Mouse (Mus musculus): ENCODE results near the gene Gorab. TPM values are rescaled to one million over a fixed set of nuclear protein-coding genes. Genes with fewer than 3 reads are reported as not detected.
A peak's percentile ranks its signal among the peaks of the same experiment; 100 is the strongest.

Gorab gene
- polyA plus RNA-seq, 1 experiment from 2014 or later: 24.4 TPM

DNA sequence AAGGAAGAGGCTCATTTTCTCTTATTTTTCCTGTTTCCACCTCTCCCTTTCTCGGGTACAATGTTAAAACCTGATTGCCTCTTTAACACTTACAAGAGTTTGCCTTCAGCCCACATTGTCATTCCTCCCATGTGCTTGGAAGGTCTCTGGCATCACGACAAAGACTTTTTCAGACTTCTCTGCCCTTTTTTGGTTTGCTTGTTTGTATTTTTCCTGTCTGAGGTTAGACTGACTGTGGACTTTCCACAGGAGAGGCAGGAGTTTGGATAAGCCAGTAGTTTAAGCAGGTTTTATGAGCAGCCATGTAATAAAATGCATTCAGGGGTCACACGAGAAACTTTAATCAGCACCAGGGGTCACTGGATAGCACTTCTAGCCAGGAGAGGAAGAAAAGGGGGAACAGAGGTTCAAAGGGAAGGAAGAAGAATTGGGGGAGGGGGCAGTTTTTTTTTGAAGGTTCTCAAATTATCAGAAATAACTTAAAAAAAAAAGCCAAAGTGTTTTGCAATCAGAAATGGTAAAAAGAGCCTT lies 47.8 kb downstream of the Gorab start:
- no peak for ATAC-seq
- H3K4me1 ChIP-seq (replicated peaks): no peaks in the 10 kb centered on the region
- no peak overlapping the region for H3K4me2 ChIP-seq (replicated peaks)
- H3K27ac ChIP-seq: no peak overlapping the region
- H3K4me3 ChIP-seq (replicated peaks): no peak overlapping the region
- no peaks in the 10 kb centered on the region for H3K27me3 ChIP-seq
- no peaks in the 10 kb centered on the region for H3K36me3 ChIP-seq
- no peaks in the 10 kb centered on the region for H3K9me3 ChIP-seq
- WGBS: 43% methylated on average over 3 of the region's 3 CpGs
- no peak overlapping the region for H3K9ac ChIP-seq (replicated peaks)

DNA sequence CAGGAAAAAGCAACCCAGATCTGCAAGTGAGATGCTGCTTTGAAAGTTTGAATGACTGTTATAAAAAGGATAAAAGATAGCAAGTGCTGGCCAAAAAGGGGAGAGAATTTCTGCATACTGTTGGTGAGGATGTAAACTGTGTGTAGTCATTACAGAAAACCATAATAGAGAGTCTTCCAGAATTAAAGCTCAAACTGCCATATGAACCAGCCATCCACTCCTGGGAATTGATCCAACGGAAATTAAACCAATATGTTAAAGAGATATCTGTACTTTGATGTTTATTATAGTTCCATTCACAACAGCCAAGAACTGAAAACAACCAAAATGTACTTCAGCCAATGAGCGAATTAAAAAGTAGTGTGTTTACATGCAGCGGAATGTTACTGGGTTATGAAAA lies 52.5 kb downstream of the Gorab start:
- no peak for ATAC-seq

DNA sequence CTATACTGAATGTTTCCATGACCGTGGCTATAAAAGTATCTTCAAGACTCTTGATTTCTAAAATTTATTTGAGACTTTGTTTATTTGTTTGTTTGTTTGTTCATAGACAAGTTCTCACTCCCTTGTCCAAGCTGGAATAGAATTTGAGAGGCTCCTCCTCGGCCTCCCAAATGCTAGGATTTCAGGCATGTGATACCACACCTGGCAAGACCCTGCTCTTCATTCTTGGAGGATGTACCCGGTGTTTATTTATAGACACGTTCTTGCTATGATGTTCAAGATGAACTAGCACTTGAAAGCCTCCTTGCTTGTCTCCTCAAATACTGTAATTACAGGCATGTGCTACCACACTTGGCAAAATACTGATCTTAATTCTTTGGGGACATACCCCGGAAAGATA lies 57.9 kb downstream of the Gorab start:
- Histone ChIP-seq H3K36me3 (no peaks in the 10 kb centered on the region), H3K9ac (replicated peaks) (no peak overlapping the region), H3K27me3 (no peaks in the 10 kb centered on the region), H3K4me3 (replicated peaks) (no peak overlapping the region), H3K27ac (no peak overlapping the region), H3K9me3 (no peaks in the 10 kb centered on the region), H3K4me2 (replicated peaks) (no peak overlapping the region), H3K4me1 (replicated peaks) (no peaks in the 10 kb centered on the region)
- 82% methylated on average over 5 of the region's 5 CpGs for WGBS
- no peak for ATAC-seq

More for the DNA sequence above, 52.5 kb downstream of the Gorab start:
- Histone ChIP-seq H3K4me2 (replicated peaks) (no peak overlapping the region), H3K27ac (no peak overlapping the region), H3K9ac (replicated peaks) (no peak overlapping the region), H3K4me3 (replicated peaks) (no peak overlapping the region), H3K4me1 (replicated peaks) (no peaks in the 10 kb centered on the region), H3K27me3 (no peaks in the 10 kb centered on the region), H3K9me3 (no peaks in the 10 kb centered on the region), H3K36me3 (no peaks in the 10 kb centered on the region)
- 93% methylated on average over 3 of the region's 3 CpGs for WGBS

DNA sequence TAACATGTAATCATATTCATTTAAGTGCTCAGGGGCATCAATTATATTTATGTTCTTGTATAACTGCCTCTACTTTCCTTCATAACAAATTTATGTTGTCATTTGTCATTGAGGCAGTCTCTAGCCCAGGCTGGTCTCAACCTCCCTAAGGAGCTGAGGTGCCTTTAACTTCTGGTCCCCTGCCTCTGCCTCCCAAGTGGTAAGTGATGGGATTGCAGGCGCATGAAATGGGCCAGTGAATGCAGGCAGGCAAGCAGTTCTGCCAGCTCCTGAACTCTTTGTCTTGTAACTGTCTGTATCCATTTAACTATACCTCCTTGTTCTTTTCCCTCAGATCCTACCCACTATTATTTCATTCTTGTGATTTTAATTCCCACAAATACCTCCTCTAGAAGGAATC lies 58.5 kb downstream of the Gorab start:
- H3K4me3 ChIP-seq (replicated peaks): no peak overlapping the region
- no peaks in the 10 kb centered on the region for H3K27me3 ChIP-seq
- no peaks in the 10 kb centered on the region for H3K36me3 ChIP-seq
- no peak overlapping the region for H3K27ac ChIP-seq
- WGBS: 0% methylated on average over 1 of the region's 1 CpGs
- no peak for ATAC-seq
- H3K4me1 ChIP-seq (replicated peaks): no peaks in the 10 kb centered on the region
- no peaks in the 10 kb centered on the region for H3K9me3 ChIP-seq
- H3K4me2 ChIP-seq (replicated peaks): no peak overlapping the region
- no peak overlapping the region for H3K9ac ChIP-seq (replicated peaks)

DNA sequence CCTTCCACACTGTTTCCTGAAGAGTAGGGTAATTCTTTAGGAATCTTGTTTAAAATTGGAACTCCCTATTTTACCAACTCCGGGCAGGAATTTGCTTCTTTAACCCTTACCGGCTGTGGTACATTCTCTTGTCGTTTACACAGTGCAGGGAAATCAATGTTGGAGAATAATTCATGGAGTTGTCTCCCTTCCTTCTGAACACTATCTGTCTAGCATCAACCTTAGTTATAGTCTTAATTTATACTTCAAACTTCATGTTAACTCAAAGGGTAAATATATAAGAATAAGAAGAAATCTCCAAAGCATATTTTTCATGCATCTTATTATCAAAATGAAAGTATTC lies 64.3 kb downstream of the Gorab start:
- Histone ChIP-seq H3K36me3 (no peaks in the 10 kb centered on the region), H3K27ac (no peak overlapping the region), H3K9ac (replicated peaks) (no peak overlapping the region), H3K4me1 (replicated peaks) (no peaks in the 10 kb centered on the region), H3K27me3 (no peaks in the 10 kb centered on the region), H3K9me3 (no peaks in the 10 kb centered on the region), H3K4me2 (replicated peaks) (no peak overlapping the region), H3K4me3 (replicated peaks) (no peak overlapping the region)
- 73% methylated on average over 3 of the region's 3 CpGs for WGBS
- ATAC-seq: no peak

DNA sequence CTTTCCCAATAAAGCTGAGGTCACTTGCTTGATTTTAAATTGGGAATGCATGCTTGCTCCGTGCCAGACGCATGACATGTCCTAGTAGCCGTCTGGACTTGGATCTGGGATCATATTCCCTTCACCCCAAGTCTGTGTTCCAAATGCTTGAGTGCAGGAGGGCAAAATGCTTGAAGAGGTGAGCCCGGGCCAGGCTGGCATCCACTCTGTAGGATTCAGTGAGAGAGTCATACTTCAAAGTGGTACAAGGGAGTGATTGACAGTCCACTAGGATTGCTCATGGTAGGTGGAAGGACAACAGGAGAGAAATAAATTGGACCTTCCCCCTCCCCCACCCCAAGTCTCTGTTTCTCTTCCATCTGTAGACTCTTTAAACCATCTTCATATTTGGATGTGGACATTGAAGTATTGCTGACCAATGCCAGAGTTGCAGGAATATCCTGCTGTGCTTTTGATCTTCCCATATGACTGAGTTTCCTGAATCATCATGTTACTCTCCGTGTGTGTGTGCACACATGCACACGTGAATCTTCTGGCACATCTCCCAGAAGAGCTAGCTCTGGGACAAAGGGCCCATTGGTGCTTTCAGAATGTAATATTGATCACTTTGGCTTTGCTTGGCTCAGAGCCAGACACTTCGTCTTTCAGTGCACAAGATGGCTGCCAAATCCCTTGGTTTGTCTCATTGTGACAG lies 64.8 kb downstream of the Gorab start:
- no peaks in the 10 kb centered on the region for H3K27me3 ChIP-seq
- ATAC-seq: peak; percentile 68; the same call in 1 of the 2 replicates
- H3K9me3 ChIP-seq: no peaks in the 10 kb centered on the region
- no peak overlapping the region for H3K9ac ChIP-seq (replicated peaks)
- H3K4me2 ChIP-seq (replicated peaks): no peak overlapping the region
- H3K4me1 ChIP-seq (replicated peaks): no peaks in the 10 kb centered on the region
- no peak overlapping the region for H3K4me3 ChIP-seq (replicated peaks)
- H3K27ac ChIP-seq: no peak overlapping the region
- 69% methylated on average over 7 of the region's 7 CpGs for WGBS
- H3K36me3 ChIP-seq: no peaks in the 10 kb centered on the region

DNA sequence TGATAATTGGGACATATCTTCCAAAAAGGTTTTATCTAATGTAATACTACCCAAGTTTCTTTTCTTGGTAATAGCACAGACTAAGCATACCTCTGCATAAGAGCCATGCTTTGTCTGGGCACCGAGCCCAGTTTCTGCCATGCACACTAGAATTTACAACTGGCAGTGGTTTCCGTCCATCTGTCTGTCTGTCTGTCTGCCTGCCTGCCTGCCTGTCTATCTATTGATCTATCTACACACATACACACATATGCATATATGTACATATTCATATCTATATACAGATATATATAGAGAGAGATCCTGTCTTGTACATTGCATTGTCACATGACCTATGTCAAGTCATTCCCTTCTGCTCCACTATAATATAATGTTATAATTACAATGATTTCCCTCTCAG lies 65.6 kb downstream of the Gorab start:
- Histone ChIP-seq H3K9ac (replicated peaks) (no peak overlapping the region), H3K36me3 (no peaks in the 10 kb centered on the region), H3K4me2 (replicated peaks) (no peak overlapping the region), H3K9me3 (no peaks in the 10 kb centered on the region), H3K27me3 (no peaks in the 10 kb centered on the region), H3K27ac (no peak overlapping the region), H3K4me3 (replicated peaks) (no peak overlapping the region), H3K4me1 (replicated peaks) (no peaks in the 10 kb centered on the region)
- 96% methylated on average over 2 of the region's 2 CpGs for WGBS
- no peak for ATAC-seq

Other genes starting within 250 kb of the Gorab start
- 3.6 and 3.7 TPM in 2 replicates for gene Prrx1, start 90.0 kb downstream of the Gorab start, polyA plus RNA-seq (2015; fragmentation: Nextera tagmentation; extraction: Ambion mirVana)